Mouse (Mus musculus) E14TG2a.4 (cell line): ENCODE measurements at regions not wholly inside any gene's neighbourhood (a gene's known extent, or its start where the extent isn't known, plus 50 kb on each side); places are given as distances from the start of the nearest gene placed in this dataset.

Experiments
- CTCF ChIP-seq: conservative IDR thresholded peaks from 2 replicates; pipeline ENCODE4 v1.5.1; 2014; ENCODE audit warnings: low read length
- NANOG ChIP-seq: IDR thresholded peaks from 2 replicates; pipeline ENCODE4 v1.6.1; 2014; ENCODE audit warnings: borderline replicate concordance, low read length, mixed read lengths
- POU5F1 ChIP-seq: IDR thresholded peaks from 2 replicates; pipeline ENCODE4 v1.6.1; 2014; ENCODE audit warnings: low read length, borderline replicate concordance

GRCm38 (mm10) chr3:17326774-17327173 lies 621.4 kb upstream of the Cypt12 start:
- TF ChIP-seq CTCF (no peak), POU5F1 (no peak), NANOG (no peak)
